Mouse (Mus musculus) CD8-positive naive resting alpha-beta T cell, adult 57 days (primary cell): Measurements from ENCODE around the gene Lrrtm3. TPM values are rescaled to one million over a fixed set of nuclear protein-coding genes. Genes with fewer than 3 reads are reported as not detected.

Source experiments
- total RNA-seq: library from RNA; stranded (reverse); gene quantifications from one replicate; pipeline ENCODE4 v1.2.4, GENCODE M21; 2023

The Lrrtm3 gene
- not detected for total RNA-seq

GRCm38 (mm10) chr10:64089680-64090460 is at the start of gene Lrrtm3:
Lrrtm3 (minus strand) TSS chr10:64090277.

GRCm38 (mm10) chr10:63927334-63927733 is 162.7 kb downstream of the Lrrtm3 start, which contains the start of gene Gm10118:
Gm10118 (minus strand) TSS chr10:63927434.

Other genes with a start within 250 kb of the Lrrtm3 start
- not detected for gene Gm10118, start 162.8 kb downstream of the Lrrtm3 start, total RNA-seq